Mouse (Mus musculus) monocyte, adult 2 months (primary cell): ENCODE data around the gene Ndrg3.
"Not testable (repeated sequence)": the region's sequence is repeated elsewhere in the genome, so short reads cannot be mapped to it uniquely, and the experiment has no call there.

ENCODE experiments used
- DNase-seq, 2 experiments: peaks; one replicate each; pipeline ENCODE4 v3.0.0; 2022; ENCODE audit warnings: low spot score in 2 of 2, low read depth in 1 of 2

The Ndrg3 gene

GRCm38 (mm10) chr2:156998263-156998662 lies 6.4 kb upstream of the Ndrg3 start:
- DNase-seq, result no peak

GRCm38 (mm10) chr2:156996576-156996975 lies 4.7 kb upstream of the Ndrg3 start:
- DNase-seq, result no peak

- DNase-seq, result no peak
Measured at GRCm38 (mm10) chr2:156990727-156991431, 977 bp downstream of the Ndrg3 start.

- DNase-seq, result no peak
Measured at GRCm38 (mm10) chr2:156987316-156987715, 4.5 kb downstream of the Ndrg3 start.

- DNase-seq, result no peak
Measured at GRCm38 (mm10) chr2:156982864-156983263, 9.0 kb downstream of the Ndrg3 start.

- no peak for DNase-seq
Measured at GRCm38 (mm10) chr2:156981291-156981690, 10.6 kb downstream of the Ndrg3 start.

- DNase-seq, result no peak
Measured at GRCm38 (mm10) chr2:156980059-156980458, 11.8 kb downstream of the Ndrg3 start.

GRCm38 (mm10) chr2:156976711-156977110 lies 15.1 kb downstream of the Ndrg3 start:
- no peak for DNase-seq

GRCm38 (mm10) chr2:156974967-156975366 lies 16.9 kb downstream of the Ndrg3 start:
- DNase-seq, result no peak

- no peak for DNase-seq
Measured at GRCm38 (mm10) chr2:156973316-156974100, 18.3 kb downstream of the Ndrg3 start.

GRCm38 (mm10) chr2:156970253-156970652 lies 21.6 kb downstream of the Ndrg3 start:
- no peak for DNase-seq

GRCm38 (mm10) chr2:156968501-156968900 lies 23.4 kb downstream of the Ndrg3 start:
- no peak for DNase-seq

- DNase-seq, result no peak
Measured at GRCm38 (mm10) chr2:156967388-156967787, 24.5 kb downstream of the Ndrg3 start.

- DNase-seq, result no peak
Measured at GRCm38 (mm10) chr2:156963891-156964290, 28.0 kb downstream of the Ndrg3 start.

- no peak for DNase-seq
Measured at GRCm38 (mm10) chr2:156958496-156959252, 33.2 kb downstream of the Ndrg3 start.

- DNase-seq, result no peak
Measured at GRCm38 (mm10) chr2:156957035-156957434, 34.8 kb downstream of the Ndrg3 start.

- no peak for DNase-seq
Measured at GRCm38 (mm10) chr2:156956306-156956705, 35.5 kb downstream of the Ndrg3 start.

- DNase-seq, result no peak
Measured at GRCm38 (mm10) chr2:156954463-156954862, 37.4 kb downstream of the Ndrg3 start.

GRCm38 (mm10) chr2:156951301-156952094 lies 40.4 kb downstream of the Ndrg3 start:
- no peak for DNase-seq

- DNase-seq, result no peak
Measured at GRCm38 (mm10) chr2:156950816-156951215, 41.0 kb downstream of the Ndrg3 start.

GRCm38 (mm10) chr2:156941523-156941922 lies 50.3 kb downstream of the Ndrg3 start:
- not testable (repeated sequence) for DNase-seq
